Mouse (Mus musculus): Measurements from ENCODE around the gene Fbxl3. TPM values are rescaled to one million over a fixed set of nuclear protein-coding genes. Genes with fewer than 3 reads are reported as not detected.

Gene Fbxl3
- 170 and 227 TPM in 2 replicates for total RNA-seq (2023)

GRCm38 (mm10) chr14:103099238-103099933, at the start of gene Fbxl3:
Gene Fbxl3, minus strand, starts transcription at chr14:103099566.

GRCm38 (mm10) chr14:103069864-103070611, 29.3 kb downstream of the Fbxl3 start, which contains the start of gene Cln5:
Gene Cln5, plus strand, starts transcription at chr14:103070216.

GRCm38 (mm10) chr14:103046677-103047076, 52.7 kb downstream of the Fbxl3 start, which contains the start of gene Acod1:
Gene Acod1, plus strand, starts transcription at chr14:103046977.

Other genes starting within 250 kb of the Fbxl3 start
- 179 and 213 TPM in 2 replicates for gene Kctd12, start 116.9 kb downstream of the Fbxl3 start, total RNA-seq (2023)
- gene Acod1, start 52.6 kb downstream of the Fbxl3 start, total RNA-seq (2023), result 127 and 193 TPM in 2 replicates
- gene Cln5, start 29.4 kb downstream of the Fbxl3 start, total RNA-seq (2023), result 83.2 and 95.0 TPM in 2 replicates
- gene Mycbp2, start 247.2 kb upstream of the Fbxl3 start, total RNA-seq (2023), result 51.5 and 69.6 TPM in 2 replicates